In genomic region chr14:55899701-55900413, GRCm38 (mm10) we compare ENCODE assay signal across 8 mouse cellular contexts. TPM values are rescaled to one million over a fixed set of nuclear protein-coding genes. Genes with fewer than 3 reads are reported as not detected.
A peak's percentile ranks its signal among the peaks of the same experiment; 100 is the strongest.
DNase-seq lines count a peak whose midpoint lies in the region; ATAC-seq and TF ChIP-seq lines count a peak whose summit lies in the region.

TSS of gene Sdr39u1 (minus strand) at chr14:55900293.

- no peak for TF ChIP-seq CTCF in Patski (IDR thresholded peaks at IDR 0.05)
- 0 out of 2 replicates have a peak, but pooled peaks have one; percentile 12 for TF ChIP-seq CTCF in lung, postnatal 0 days (IDR thresholded peaks at IDR 0.05)
- no peak for TF ChIP-seq CTCF in thymus, adult 2 months (IDR thresholded peaks at IDR 0.05; ENCODE audit: borderline replicate concordance, control insufficient read depth, extremely low read depth, insufficient read depth, low read length, poor library complexity)

- peak; percentile 60; the same call in 1 of the 2 replicates for TF ChIP-seq POLR2A in thymus, adult 2 months (IDR thresholded peaks at IDR 0.05; ENCODE audit: control insufficient read depth, extremely low read depth, insufficient read depth, low read length, poor library complexity)

- peak; percentile 71 for ATAC-seq in Patski
- ATAC-seq in hindbrain, embryonic 13.5 days (ENCODE audit: low FRiP score): peak; percentile 96
- ATAC-seq in lung, postnatal 0 days: peak; percentile 97

- CTCF ChIA-PET in Patski (lab: Charles Lee): no interaction called here

- in situ Hi-C loops in Patski (cut with MboI; ENCODE audit: low pct_unique_long_range_greater_than_20kb): no loop called here

- no peaks in the 10 kb centered on the region for H3K9me3 ChIP-seq in hindbrain, embryonic 13.5 days
- no peaks in the 10 kb centered on the region for H3K9me3 ChIP-seq in lung, postnatal 0 days (ENCODE audit: low read length)

- peaks cover 20% of the 10 kb centered on the region for H3K4me1 ChIP-seq in hindbrain, embryonic 13.5 days (replicated peaks)
- no peaks in the 10 kb centered on the region for H3K4me1 ChIP-seq in lung, postnatal 0 days (ENCODE audit: insufficient read depth, low read depth, low read length)
- H3K4me1 ChIP-seq in thymus, adult 2 months (replicated peaks; ENCODE audit: control insufficient read depth, insufficient read depth, low read length): peaks cover 12% of the 10 kb centered on the region

- no peaks in the 10 kb centered on the region for H3K27me3 ChIP-seq in Patski
- H3K27me3 ChIP-seq in hindbrain, embryonic 13.5 days: 0 out of 2 replicates have a peak, but pooled peaks cover 5% of the 10 kb centered on the region
- H3K27me3 ChIP-seq in lung, postnatal 0 days (replicated peaks; ENCODE audit: insufficient read depth, low read length): no peaks in the 10 kb centered on the region
- H3K27me3 ChIP-seq in thymus, adult 2 months (ENCODE audit: control insufficient read depth, insufficient read depth, low read length): no peaks in the 10 kb centered on the region

- H3K4me3 ChIP-seq in hindbrain, embryonic 13.5 days: peak within 1 kb of the TSS; percentile 58
- H3K4me3 ChIP-seq in lung, postnatal 0 days (ENCODE audit: low read depth, low read length): peak within 1 kb of the TSS; percentile 42
- H3K4me3 ChIP-seq in thymus, adult 2 months (ENCODE audit: control insufficient read depth, insufficient read depth, low read length): peak within 1 kb of the TSS; percentile 69

- H3K9ac ChIP-seq in hindbrain, embryonic 13.5 days: peak within 1 kb of the TSS; percentile 85
- peak within 1 kb of the TSS; percentile 58 for H3K9ac ChIP-seq in lung, postnatal 0 days (replicated peaks; ENCODE audit: low read depth)

- H3K4me2 ChIP-seq in hindbrain, embryonic 13.5 days: peak within 1 kb of the TSS; percentile 92
- H3K4me2 ChIP-seq in lung, postnatal 0 days (replicated peaks; ENCODE audit: low read depth, low read length): peak within 1 kb of the TSS; percentile 88

- DNase-seq in Patski (ENCODE audit: low read depth, low spot score): no peak
- DNase-seq in cerebellum, postnatal 25 days: peak; percentile 92 to 95
- peak; percentile 82 to 90 for DNase-seq in frontal cortex, postnatal 36 days (ENCODE audit: low spot score in 2 of 2)
- peak; percentile 78 to 88 for DNase-seq in layer of hippocampus, postnatal 14 days (ENCODE audit: low spot score in 2 of 2)
- DNase-seq in lung, postnatal 0 days (ENCODE audit: low spot score): peak; percentile 95
- DNase-seq in ovary, postnatal 10 days (ENCODE audit: low spot score): peak; percentile 68
- DNase-seq in thymus, adult 2 months: peak; percentile 87

- WGBS in hindbrain, embryonic 13.5 days: 4% methylated on average over 39 of the region's 39 CpGs
- WGBS in lung, postnatal 0 days: 1% methylated on average over 39 of the region's 39 CpGs
- under 1% methylated on average over 39 of the region's 39 CpGs for WGBS in thymus, adult 2 months

- POLR2A ChIA-PET in Patski (lab: Charles Lee): interaction anchor here (0.8 to 1.3 kb wide), 2 partner anchors 11 to 15 kb away, joined by 4 to 5 read pairs; partner anchors contain the start of gene Khnyn

- peak within 1 kb of the TSS; percentile 85 for H3K27ac ChIP-seq in hindbrain, embryonic 13.5 days
- peak within 1 kb of the TSS; percentile 74 for H3K27ac ChIP-seq in lung, postnatal 0 days (ENCODE audit: low read length)
- H3K27ac ChIP-seq in thymus, adult 2 months (ENCODE audit: control insufficient read depth, insufficient read depth, low read length): peak within 1 kb of the TSS; percentile 19

- peak; percentile 34; the same call in 1 of the 2 replicates for TF ChIP-seq EP300 in lung, postnatal 0 days (IDR thresholded peaks at IDR 0.05)

- H3K36me3 ChIP-seq in hindbrain, embryonic 13.5 days: peaks cover 36% of the 10 kb centered on the region
- peaks cover 9% of the 10 kb centered on the region for H3K36me3 ChIP-seq in lung, postnatal 0 days (ENCODE audit: insufficient read depth, low read length)
- H3K36me3 ChIP-seq in thymus, adult 2 months (ENCODE audit: control insufficient read depth, insufficient read depth, low read length): peaks cover 17% of the 10 kb centered on the region

RNA-seq across cellular contexts. Expression of gene Sdr39u1, which starts in this region (rescaled TPM):
- 42.4 TPM for polyA plus RNA-seq in Patski (2021)
- polyA plus RNA-seq in hindbrain, embryonic 13.5 days (2015; fragmentation: Nextera tagmentation; extraction: Ambion mirVana): 115 and 124 TPM in 2 replicates
- total RNA-seq in layer of hippocampus, postnatal 14 days (2021): 10 to 100 TPM; 73.9 to 76.0 TPM
- polyA plus RNA-seq in lung, postnatal 0 days (2015; fragmentation: Nextera tagmentation; extraction: Ambion mirVana): 43.0 and 46.3 TPM in 2 replicates
- polyA plus RNA-seq in thymus, adult 2 months (2012; rRNA removed): 50.2 and 54.8 TPM in 2 replicates

Comparison
In these comparisons a context has a peak if more than half of its experiments do, and no peak if none do; other contexts are left out.
1. H3K27ac ChIP-seq: peak in every context shown above with its lines; median percentile 85 in hindbrain, embryonic 13.5 days; 74 in lung, postnatal 0 days; 19 in thymus, adult 2 months.